Mouse (Mus musculus) lung, adult 18-20 months (tissue): ENCODE measurements around the gene Pmm1.
A peak's percentile ranks its signal among the peaks of the same experiment; 100 is the strongest.

ENCODE experiments used
- DNase-seq, 2 experiments: peaks; one replicate each; pipeline ENCODE4 v3.0.0; 2022; ENCODE audit warnings: mixed read lengths in 2 of 2

Pmm1 gene

GRCm38 (mm10) chr15:81956457-81956856, 4.3 kb downstream of the Pmm1 start:
- peak; percentile 27 to 33 for DNase-seq

DNA sequence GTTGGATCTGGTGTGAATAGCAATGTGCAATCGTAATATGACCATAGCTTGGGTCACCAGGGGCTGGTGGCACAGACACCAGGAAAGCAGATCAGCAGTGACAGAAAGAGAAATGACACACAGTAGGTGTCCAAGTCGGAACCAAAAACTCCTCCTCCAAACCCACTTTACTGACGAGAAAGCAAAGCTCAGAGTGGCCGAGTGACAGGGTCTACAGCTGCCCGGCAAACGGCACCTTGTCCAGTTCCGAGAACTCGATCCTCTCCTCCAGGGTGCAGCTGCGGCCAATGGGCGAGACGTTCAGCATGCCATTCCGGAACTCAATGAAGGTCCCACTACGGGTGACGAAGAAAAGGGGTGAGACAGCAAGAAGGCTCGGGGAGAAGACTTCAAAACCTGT, 5.3 kb downstream of the Pmm1 start:
- no peak for DNase-seq

DNA sequence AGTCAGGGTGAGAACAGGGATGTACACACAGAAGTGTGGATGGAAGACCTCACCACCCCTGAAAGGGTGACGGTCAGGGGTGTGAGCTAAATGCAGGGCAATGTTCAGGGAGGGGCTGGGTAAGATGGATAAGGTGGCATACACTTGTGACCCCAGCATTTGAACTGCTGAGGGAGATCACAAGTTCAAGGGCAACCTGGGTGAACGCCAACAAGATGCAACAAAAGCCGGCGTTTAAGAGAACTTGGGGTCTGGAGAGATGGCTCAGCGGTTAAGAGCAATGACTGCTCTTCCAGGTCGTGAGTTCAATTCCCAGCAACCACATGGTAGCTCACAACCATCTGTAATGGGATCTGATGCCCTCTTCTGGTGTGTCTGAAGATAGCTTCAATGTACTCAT, 6.0 kb downstream of the Pmm1 start:
- no peak for DNase-seq

DNA sequence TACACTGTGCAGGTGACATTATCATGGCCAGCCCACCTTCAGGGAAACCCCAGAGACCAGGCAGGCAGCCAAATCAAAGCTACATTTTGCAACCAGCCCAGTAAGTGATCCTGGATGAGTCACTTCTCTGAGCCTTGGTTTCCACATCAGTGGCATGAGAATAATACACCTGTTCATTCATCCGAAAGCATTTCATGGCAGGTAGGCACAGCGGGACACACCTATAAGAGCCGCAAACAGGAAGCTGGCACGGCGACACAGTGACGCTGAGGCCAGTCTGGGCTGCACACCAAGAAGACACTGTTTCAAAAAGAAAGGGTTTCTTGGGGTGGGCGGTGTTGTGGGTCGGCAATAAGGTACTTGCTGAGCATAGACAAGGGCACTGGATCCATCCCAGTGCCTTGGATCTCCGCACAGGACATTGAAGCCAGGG, 6.6 kb downstream of the Pmm1 start:
- DNase-seq: peak; percentile 42 to 69

DNA sequence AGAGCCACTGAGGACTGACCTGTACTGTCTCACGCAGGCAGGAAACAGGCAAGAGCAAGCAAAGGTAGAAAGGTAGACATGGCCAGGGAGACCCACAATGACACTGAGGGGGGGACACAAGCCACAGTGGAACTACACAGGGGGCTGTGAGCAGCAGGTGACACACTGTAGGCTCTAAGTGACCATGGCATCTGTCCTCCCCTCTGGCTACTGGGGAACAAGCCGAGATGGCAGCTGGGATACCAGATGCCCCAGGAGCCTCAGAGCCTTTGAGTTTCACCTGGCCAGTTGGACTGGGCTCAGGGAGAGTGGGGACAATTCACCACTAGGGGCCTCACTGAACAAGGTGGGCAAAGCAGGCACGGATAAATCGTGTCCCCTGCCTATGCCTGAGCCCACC, 8.4 kb downstream of the Pmm1 start:
- DNase-seq: no peak

GRCm38 (mm10) chr15:81951159-81951558, 9.6 kb downstream of the Pmm1 start:
- no peak for DNase-seq

GRCm38 (mm10) chr15:81950716-81951115, 10.0 kb downstream of the Pmm1 start:
- DNase-seq: no peak

- DNase-seq: no peak
Observed at GRCm38 (mm10) chr15:81949476-81950131, 11.1 kb downstream of the Pmm1 start.

- DNase-seq: no peak
Observed at GRCm38 (mm10) chr15:81949076-81949475, 11.7 kb downstream of the Pmm1 start.

DNA sequence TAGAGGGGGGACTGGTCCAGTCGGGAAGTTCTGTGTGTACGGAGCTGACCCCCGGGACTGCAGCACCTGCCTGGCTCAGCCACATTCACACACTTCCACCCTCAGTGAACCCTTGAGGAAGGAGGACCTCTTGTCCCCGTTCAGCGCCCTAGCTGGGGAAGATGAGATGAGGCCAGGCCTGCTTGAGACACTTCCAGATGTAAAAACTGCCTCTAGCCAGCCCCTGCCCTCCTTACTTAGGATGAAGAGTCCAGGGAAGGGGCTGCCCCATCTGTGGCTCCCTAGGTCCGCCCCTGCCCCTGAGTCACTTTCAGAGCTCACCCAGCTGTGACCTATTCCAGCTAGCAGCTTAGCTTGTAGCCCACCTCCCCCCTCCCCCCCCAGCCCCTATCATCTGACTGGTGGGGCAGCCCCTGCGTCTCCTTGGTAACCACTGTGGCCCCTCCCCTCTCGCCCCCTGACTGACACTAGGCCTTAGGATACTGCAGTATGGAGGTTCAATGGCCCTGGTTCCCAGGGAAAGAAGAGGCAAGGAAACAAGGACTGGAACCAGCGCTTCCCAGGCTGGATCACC, 17.5 kb downstream of the Pmm1 start:
- DNase-seq: no peak

DNA sequence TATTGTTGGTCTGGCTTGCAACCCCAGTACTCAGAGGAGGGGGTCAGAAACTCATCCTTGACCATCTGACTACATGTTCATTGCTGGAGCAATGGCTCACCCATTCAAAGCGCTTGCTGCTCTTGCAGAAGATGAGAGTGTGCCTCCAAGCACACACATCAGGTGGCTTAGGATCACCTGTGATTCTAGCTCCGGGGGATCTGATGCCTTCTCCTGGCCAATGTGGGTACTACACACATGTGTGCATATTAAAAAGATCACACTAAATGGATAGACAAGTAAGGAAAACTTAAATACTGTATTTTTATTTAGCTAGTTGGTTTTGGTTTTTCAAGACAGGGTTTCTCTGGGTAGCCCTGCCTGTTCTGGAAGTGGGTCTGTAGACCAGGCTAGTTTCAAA, 19.7 kb downstream of the Pmm1 start:
- DNase-seq: no peak

GRCm38 (mm10) chr15:81940219-81940618, 20.5 kb downstream of the Pmm1 start:
- no peak for DNase-seq

DNA sequence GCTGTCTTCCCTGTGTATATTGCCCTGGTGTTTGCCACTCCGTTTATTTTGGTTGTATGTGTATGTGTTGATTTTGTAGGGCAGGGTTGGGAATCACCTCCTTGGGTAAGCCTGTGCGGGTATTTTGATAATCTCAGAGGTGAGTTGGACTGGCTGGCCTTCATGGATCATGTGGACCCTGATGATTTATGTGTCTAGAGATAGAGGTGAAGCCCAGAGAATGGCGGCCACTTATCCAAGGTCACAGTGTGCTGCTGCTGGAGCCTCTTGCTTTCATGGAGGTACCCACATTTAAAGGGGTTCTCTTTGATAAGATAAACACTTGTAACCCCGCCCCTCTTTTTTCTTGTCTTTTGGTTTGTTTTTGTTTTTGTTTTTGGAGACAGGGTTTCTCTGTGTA, 21.0 kb downstream of the Pmm1 start:
- DNase-seq: no peak

DNA sequence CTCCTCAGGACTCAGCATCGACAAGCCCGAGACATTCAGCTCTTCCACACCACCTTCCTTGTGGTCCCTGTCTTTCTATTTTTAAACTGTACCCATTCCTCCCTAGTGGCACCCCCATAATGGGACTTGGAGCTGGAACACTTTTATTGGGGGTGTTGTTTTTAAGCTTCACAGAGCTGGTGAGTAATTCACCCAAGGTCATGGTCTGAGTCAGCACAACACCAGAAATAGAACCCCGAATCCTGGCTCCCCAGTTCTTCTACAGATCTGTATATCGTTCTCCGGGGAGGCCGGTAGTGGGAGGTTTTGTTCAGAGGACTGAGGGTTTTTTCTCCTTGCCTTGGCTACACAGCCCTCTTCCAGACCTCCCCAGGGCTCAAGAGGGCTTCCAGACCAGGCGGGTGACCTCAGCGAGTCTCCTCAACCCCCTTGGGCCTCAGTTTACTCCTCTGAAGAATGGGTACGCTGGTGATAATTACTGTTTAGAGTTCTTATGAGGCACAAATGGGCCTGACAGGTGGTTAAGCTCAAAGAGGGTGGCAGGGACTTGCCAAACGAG, 21.5 kb downstream of the Pmm1 start:
- no peak for DNase-seq

DNA sequence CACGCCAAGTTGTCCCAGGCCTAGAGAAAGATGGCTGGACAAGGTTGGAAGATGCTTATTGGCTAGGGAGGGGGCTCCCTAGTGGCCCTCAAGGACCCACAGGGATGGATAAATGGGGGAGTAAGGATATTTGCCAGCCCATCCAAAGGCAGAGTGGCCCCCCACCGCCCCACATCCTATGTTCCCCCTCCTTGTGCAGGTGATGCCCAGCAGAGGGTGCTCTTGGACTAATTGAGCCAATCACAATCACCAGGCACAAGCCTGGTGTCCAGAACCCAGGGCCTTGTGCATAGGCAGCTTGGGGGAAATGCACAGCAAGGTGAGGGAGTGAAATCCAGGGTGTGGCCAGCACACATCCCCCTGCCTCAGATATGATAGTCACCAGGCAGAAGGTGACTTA, 22.5 kb downstream of the Pmm1 start:
- peak in 1 of 2 experiments; percentile 27 for DNase-seq

- DNase-seq: no peak
Observed at GRCm38 (mm10) chr15:81937098-81937972, 23.4 kb downstream of the Pmm1 start.

DNA sequence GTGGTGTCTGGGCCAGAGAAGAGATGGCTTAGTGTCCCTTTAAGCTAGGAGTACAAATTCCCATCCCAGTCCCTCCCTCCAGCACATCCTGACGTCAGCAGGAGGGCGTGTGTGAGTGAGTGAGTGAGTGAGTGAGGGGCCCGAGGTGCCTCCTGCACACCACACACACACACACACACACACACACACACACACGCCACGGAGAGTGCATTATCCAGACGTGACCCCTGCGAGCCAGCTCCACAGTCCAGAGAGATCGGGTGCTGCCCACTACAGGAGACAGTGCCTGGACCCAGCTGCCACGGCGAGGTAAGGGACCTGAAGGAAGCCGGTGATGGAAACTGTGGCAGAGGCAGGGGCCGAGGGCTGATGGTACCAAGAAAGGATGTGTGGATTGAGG, 24.1 kb downstream of the Pmm1 start, which contains the start of gene Csdc2:
Gene Csdc2 (plus strand): TSS at position 81 of the 400 bp plus-strand sequence.
- peak in 1 of 2 experiments; percentile 44 for DNase-seq

GRCm38 (mm10) chr15:81935869-81936637, 24.7 kb downstream of the Pmm1 start:
- no peak for DNase-seq

DNA sequence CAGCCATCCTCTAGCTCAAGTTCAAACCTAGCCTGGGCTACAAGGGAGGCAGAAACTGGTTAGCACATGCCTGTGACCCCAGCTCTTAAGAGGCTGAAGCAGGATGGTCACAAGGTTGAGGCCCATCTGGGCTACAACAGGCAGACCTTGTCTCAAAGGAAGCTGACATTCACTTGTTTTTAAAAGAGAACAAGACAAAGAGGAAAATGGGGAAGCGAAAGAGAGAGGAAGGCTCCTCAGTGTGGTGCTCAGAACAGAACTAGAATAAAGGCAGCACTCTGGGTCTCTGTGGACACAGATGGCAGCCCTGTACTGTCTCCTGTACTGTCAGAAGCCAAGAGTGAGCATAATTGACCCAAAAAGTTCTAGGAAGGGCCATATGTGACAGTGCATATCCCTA, 26.7 kb downstream of the Pmm1 start:
- no peak for DNase-seq

GRCm38 (mm10) chr15:81932951-81933470, 27.7 kb downstream of the Pmm1 start:
- no peak for DNase-seq

GRCm38 (mm10) chr15:81928277-81928676, 32.5 kb downstream of the Pmm1 start:
- DNase-seq: peak; percentile 33 to 36

- DNase-seq: no peak
Observed at GRCm38 (mm10) chr15:81927741-81928140, 33.0 kb downstream of the Pmm1 start.
